Mouse (Mus musculus) kidney, adult 11 months (tissue): ENCODE results near the gene Ccdc17.

ENCODE experiments used
- DNase-seq: peaks from one replicate; pipeline ENCODE4 v3.0.0; 2022

The Ccdc17 gene

DNA sequence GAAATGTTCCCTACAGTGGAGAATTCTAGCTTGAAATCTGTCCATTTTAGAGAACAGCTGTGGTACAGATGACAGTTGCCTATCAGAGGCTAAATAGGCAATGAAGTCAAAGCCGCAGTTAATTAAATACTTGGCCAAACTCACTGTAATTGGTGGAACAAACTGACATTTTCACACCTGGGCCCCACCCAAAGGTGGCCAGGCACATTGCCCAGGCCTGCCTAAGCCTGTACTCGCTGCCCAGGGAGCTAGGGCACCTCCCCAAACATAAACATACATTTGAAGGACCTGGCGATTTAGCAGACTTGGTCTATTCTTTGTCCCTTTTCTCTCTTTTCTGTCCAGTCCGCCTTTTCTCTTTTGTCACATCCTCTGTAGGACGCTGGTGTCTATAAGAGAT, at the start of gene Ccdc17:
Gene Ccdc17, plus strand, starts transcription at position 276 of the 400 bp plus-strand sequence.
- peak; percentile 19 for DNase-seq

DNA sequence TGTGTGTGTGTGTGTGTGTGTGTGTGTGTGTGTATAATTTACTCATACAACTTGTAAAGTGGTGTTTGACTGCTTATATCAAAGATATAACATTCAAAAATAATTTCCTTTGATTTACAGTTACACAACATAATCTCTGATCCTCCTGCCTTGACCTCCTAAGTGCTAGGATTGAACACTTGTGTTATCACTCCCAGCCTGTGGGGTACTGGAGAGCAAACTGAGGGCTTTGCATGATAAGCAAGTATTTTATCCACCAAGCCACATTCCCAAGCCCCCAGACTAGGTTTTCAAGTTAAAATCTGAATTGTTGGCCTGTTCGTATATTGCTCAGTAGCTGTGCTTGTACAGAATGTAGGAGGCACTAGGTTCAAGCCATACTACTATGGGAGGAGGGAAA, 46.0 kb upstream of the Ccdc17 start:
- no peak for DNase-seq

DNA sequence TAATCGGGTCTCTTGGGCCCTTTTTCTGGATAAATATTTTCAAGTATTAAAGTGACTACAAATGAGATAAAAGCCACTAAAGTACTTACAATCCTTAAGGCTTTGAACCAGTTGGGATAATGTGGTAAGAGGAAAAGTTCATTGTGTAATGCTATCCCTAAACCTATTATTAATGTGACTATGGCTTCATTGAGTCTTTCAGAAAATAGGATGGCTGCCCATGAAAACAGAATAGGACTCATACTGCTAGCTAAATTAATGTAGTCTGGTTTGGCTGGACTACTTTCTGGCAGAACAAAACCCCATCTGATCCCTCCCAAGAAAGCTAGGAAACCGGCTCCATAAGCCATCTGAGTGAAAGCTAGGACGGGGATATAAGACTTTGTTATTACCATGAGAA, 43.4 kb upstream of the Ccdc17 start:
- no peak for DNase-seq

- peak; percentile 74 for DNase-seq
Observed at GRCm38 (mm10) chr4:116555413-116556300, 40.8 kb upstream of the Ccdc17 start, which contains the start of gene Tmem69. Gene Tmem69, minus strand, starts transcription at chr4:116555936.

DNA sequence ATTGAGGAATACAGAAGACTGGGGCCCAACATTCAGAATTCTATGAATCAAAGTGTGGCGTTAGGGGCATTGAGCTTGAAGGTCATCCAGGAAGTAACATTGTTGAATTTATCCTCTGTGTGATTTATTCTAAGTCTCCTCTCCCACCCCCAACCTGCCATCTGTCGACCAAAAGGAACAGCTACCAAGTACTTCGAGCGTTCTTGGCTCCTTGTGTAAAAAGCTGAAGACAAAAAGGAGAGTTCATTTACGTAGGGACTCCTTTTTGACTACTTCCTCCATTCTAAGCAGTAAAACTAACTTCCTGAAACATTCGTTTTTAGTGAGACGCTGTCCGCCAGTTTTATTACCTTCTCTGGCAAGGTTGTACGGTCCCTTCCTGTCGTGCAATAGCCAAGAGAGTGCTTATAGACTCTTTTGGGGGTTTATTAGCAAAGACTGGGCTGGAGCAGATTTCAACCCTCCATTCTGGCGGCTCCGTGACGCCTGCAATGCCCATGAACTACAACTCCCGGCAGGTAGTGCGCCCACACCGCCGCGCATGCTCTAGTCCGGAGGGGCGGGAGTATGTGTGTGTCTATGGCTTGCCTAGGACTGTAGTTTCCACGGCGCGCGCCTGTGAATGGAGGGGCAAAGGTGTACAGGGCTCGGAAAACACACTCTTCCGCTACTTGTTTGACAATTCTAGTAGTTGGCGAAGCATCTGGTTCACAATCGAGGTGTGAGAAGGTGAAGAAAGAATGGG, 39.7 kb upstream of the Ccdc17 start:
- DNase-seq = peak; percentile 95

GRCm38 (mm10) chr4:116557306-116558121, 38.9 kb upstream of the Ccdc17 start, which contains the start of gene Gpbp1l1:
Gene Gpbp1l1, plus strand, starts transcription at chr4:116557658.
- DNase-seq = peak; percentile 97

GRCm38 (mm10) chr4:116558151-116558882, 38.1 kb upstream of the Ccdc17 start:
- no peak for DNase-seq

GRCm38 (mm10) chr4:116595793-116596192, 661 bp upstream of the Ccdc17 start:
- DNase-seq = no peak

GRCm38 (mm10) chr4:116596978-116597881, 776 bp downstream of the Ccdc17 start:
- peak; percentile 94 for DNase-seq

DNA sequence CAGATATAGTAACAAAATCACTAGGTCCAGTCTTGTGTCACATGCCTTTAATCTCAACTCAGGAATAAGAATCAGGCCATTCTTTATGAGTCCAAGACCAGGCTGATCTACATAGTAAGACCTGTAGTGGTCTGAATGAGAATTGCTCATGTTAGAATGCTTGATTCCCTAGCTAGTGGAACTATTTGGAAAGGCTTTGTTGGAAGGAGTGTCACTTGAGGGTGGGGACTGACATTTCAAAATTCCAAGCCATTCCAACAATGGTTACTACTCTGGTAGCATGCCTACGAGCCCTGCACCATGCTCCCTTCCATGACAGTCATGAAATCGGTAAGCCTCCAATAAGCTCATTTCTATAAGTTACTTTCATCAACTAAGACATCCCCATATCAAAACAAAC, 16.2 kb downstream of the Ccdc17 start:
- no peak for DNase-seq

DNA sequence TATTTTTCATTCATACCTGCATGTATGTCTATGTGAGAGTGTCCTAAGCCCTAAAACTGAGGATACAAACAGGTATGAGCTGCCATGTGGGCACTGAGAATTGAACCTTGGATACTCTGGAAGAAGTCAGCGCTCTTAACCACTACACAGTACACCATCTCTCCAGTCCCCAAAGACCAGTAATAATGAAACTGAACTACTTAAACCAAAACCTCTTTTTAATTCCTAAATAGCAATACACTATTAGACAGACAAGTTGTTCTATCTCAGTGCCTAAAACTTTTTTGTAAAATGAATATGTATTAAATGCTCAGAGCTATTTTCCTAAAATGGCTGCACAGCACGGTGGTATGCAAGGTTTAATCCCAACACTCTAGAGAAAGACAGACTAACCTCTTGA, 18.8 kb downstream of the Ccdc17 start:
- DNase-seq = no peak

- no peak for DNase-seq
Observed at GRCm38 (mm10) chr4:116624831-116625230, 28.4 kb downstream of the Ccdc17 start.

- peak; percentile 49 for DNase-seq
Observed at GRCm38 (mm10) chr4:116626658-116627358, 30.4 kb downstream of the Ccdc17 start.

DNA sequence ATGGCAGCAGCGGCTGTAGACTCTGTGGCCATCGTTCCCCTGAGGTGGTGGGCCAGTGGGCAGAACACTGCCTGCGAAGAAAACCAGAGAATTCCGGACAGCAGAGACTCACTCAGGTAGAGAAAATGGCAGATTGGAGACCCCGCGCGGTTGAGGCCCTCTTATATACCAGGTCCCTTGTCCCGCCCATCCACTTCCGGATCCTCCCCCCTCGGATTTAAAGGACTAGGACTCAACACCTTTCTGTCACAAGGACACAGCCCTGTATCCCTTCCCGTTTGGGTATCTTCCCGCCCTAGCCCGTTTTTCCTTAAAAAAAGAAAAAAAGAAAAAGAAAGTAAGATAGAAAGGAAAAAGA, 30.9 kb downstream of the Ccdc17 start:
- DNase-seq = peak; percentile 91

GRCm38 (mm10) chr4:116627722-116628662, 31.5 kb downstream of the Ccdc17 start, which contains the start of gene Nasp:
Gene Nasp, minus strand, starts transcription at chr4:116627941.
- peak; percentile 86 for DNase-seq

- DNase-seq = no peak
Observed at GRCm38 (mm10) chr4:116635197-116635596, 38.7 kb downstream of the Ccdc17 start.

DNA sequence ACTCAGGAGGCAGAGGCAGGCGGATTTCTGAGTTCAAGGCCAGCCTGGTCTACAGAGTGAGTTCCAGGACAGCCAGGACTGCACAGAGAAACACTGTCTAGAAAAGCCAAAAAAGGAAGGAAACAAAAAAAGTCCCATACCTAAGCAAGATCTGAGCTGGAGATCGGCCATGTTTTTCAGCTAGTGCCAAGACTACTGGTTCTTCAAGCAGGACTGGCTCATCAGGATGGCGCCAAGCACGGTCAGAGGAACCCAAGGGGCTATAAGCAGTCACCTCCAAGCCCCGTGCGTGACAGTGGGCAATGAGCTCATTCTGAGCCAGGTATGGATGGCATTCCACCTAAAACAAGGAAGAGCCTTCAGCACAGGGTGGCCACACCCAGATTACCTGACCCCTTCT, 42.4 kb downstream of the Ccdc17 start:
- no peak for DNase-seq

DNA sequence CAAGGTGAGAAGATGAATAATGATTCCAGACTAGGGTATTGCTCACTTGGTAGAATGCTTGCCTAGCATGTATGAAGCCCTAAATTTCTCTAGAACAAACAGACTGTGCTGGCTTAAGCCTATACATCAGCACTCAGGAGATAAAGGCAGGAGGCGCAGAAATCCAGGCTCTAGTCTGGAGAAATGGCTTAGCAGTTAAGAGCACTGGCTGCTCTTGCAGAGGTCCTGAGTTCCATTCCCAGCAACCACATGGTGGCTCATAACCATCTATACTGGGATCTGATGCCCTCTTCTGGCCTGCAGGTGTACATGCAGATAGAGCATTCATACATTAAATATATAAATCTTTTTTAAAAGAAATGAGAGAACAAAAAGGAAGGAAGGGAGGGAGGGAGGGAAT, 45.6 kb downstream of the Ccdc17 start:
- no peak for DNase-seq

GRCm38 (mm10) chr4:116644326-116644725, 47.9 kb downstream of the Ccdc17 start:
- DNase-seq = no peak
